In genomic region chr9:27768788-27769187, GRCm38 (mm10) we compare ENCODE assay signal across 21 mouse cellular contexts. TPM values are rescaled to one million over a fixed set of nuclear protein-coding genes. Genes with fewer than 3 reads are reported as not detected.
"Had no signal": no experiment of that assay in that cellular context is flagged by ENCODE, and none has a peak within 500 bp of the region (broad histone marks: within the 10 kb centered on the region; RNA-seq: fewer than 3 reads in every experiment).

No protein-coding gene starts in this region.

- H3K27ac ChIP-seq: midbrain, embryonic 10.5 days; midbrain, embryonic 12.5 days; neural tube, embryonic 13.5 days; neural tube, embryonic 15.5 days; stomach, embryonic 15.5 days; stomach, postnatal 0 days had no signal

- DNase-seq: lung, adult 18-20 months; lung, embryonic 14.5 days; lung, postnatal 10 days; lung, postnatal 4 days; midbrain, embryonic 14.5 days; retina, postnatal 1 day; right cerebral cortex, adult 18-20 months; right cerebral cortex, postnatal 14 days; thymus, adult 18-20 months; thymus, postnatal 14 days; thymus, postnatal 36 days had no signal

- ATAC-seq: midbrain, embryonic 16.5 days had no signal

- H3K4me3 ChIP-seq: midbrain, embryonic 10.5 days; midbrain, embryonic 12.5 days; myocyte; neural tube, embryonic 13.5 days; neural tube, embryonic 15.5 days; stomach, embryonic 15.5 days had no signal

RNA-seq across cellular contexts. Expression of gene Opcml, which starts 21.8 kb away (rescaled TPM):
- total RNA-seq: megakaryocyte, adult 5-6 weeks; megakaryocyte-erythroid progenitor cell, adult 5-6 weeks had no signal
